Mouse (Mus musculus): ENCODE measurements around the gene Fga.

DNA sequence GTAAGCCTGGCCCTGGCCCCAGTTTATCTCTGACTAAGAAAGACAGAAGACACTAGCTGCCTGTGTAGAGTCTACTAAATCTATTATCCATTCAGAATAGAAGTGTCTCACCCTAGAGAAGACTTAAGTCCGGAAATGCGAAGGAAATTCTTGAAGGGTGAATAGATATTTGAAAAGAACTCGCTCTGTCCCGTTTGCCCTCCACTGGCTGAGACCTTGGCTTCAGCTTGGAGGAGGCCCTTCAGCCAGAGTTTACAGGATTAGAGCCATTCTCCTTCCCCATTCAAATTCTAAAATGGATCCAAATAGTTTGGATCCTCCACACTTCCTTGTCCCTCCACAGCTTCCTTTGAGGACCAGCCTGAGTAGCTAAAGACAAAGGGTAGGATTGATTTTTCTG, 4.5 kb downstream of the Fga start:
- TF ChIP-seq POLR2A (IDR thresholded peaks at IDR 0.05; ENCODE audit: insufficient read depth, low read length) = no peak
- TF ChIP-seq CTCF (IDR thresholded peaks at IDR 0.05; ENCODE audit: low read depth, low read length) = no peak
- no peak for TF ChIP-seq EP300 (IDR thresholded peaks at IDR 0.05; ENCODE audit: insufficient read depth, low read depth, low read length)

Measured in ES-Bruce4 (cell line).